Mouse (Mus musculus) bone marrow, adult 2 months (tissue): Measurements from ENCODE around the gene Odf3.

ENCODE experiments used
- CTCF ChIP-seq: fragments of 200-500 bp; IDR thresholded peaks from 2 replicates; pipeline ENCODE4 v1.5.1; 2011; ENCODE audit warnings: low read length, control low read depth; ENCODE audit not compliant: control insufficient read depth, insufficient read depth
- POLR2A ChIP-seq: fragments of 200-500 bp; IDR thresholded peaks from 2 replicates; pipeline ENCODE4 v1.6.1; 2011; ENCODE audit warnings: low read depth, mild to moderate bottlenecking, control low read depth, low read length, borderline replicate concordance; ENCODE audit not compliant: control insufficient read depth

DNA sequence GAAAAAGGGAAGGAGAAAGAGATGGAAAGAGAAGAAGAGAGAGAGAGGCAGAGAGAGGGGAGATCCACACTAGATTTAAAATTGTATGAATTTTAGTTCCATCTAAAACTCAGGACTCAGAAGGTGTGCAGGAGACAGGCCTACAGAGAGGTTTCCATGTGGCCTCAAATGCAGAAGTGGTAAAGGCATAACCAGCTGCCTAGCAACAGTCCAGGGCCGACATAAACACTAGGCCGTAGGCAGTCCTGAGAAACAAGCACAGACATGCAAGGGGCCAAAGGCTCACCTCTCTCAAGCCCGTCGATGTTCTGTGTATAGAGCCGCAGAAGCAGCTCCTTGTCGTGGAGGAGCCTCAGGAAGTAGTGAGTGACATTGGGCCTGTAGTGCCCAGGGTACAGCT, 29.8 kb downstream of the Odf3 start:
- TF ChIP-seq POLR2A: no peak
- TF ChIP-seq CTCF: no peak
